Mouse (Mus musculus) B cell, adult 62 days (primary cell): ENCODE results near the gene Dazl. TPM values are rescaled to one million over a fixed set of nuclear protein-coding genes. Genes with fewer than 3 reads are reported as not detected.

ENCODE experiments used
- total RNA-seq: library from RNA; stranded (reverse); gene quantifications from 4 replicates; pipeline ENCODE4 v1.2.4, GENCODE M21; 2023

The Dazl gene
- not detected in 4 replicates for total RNA-seq

GRCm38 (mm10) chr17:50293241-50293731 lies at the start of gene Dazl:
Gene Dazl, minus strand, starts transcription at chr17:50293636.

Other genes starting within 250 kb of the Dazl start
- gene Rftn1, start 103.0 kb downstream of the Dazl start, total RNA-seq: 136 to 154 TPM (median 143 TPM) in 4 replicates
- gene Plcl2, start 215.8 kb upstream of the Dazl start, total RNA-seq: 94.7 to 107 TPM (median 96.5 TPM) in 4 replicates